Comparison of ENCODE assay signal across 8 mouse cellular contexts in the genomic region with DNA sequence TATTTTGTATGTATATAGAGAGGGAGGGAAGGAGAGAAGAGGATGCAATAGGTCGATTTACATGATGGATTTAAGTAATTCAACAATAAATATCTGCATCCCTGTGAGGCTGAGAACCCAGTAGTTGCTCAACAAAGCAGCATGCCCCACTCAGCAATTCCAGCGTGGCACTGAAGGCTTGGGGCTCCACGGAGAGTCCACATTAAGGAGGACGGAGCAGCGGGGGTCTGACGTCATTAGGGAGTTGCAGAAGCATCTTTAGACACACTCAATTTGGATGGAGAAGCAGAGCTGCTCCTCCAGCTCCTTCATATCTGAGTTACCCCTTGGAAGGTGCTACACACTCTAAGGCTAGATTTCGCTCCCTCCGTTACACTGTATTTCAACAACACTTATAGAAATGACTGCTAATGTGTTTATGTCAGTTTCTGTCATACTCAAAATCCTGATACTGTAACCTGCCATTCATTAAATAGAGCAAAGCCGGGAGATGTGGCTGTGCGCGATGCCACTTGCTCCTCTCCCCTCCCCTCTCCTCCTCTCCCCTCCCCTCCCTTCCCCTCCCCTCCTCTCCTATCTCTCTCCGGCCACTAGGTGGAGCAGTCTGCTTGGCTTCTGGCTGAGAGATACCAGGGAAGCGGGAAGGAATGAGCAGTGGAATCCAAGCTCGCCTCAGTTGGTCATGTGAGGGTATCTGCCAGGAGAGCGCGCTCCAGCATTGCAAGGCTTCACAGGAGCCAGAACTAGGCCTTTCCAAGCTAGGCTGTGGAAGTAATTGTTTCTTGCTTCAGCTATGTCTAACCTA. TPM values are rescaled to one million over a fixed set of nuclear protein-coding genes. Genes with fewer than 3 reads are reported as not detected.
A peak's percentile ranks its signal among the peaks of the same experiment; 100 is the strongest.
DNase-seq lines count a peak whose midpoint lies in the region; ATAC-seq lines count a peak whose summit lies in the region.

No protein-coding gene starts in this region.

- no peak overlapping the region for H3K27ac ChIP-seq in intestine, embryonic 14.5 days (ENCODE audit: low read depth)

- H3K4me2 ChIP-seq in intestine, embryonic 14.5 days (ENCODE audit: low read length) = no peak overlapping the region

- 45% methylated on average over 16 of the region's 16 CpGs for WGBS in intestine, embryonic 14.5 days

- ATAC-seq in intestine, embryonic 14.5 days (replicated peaks; ENCODE audit: low FRiP score, low TSS enrichment, low read depth) = peak; percentile 50; the same call in 1 of the 2 replicates
- ATAC-seq in megakaryocyte-erythroid progenitor cell, adult 5-6 weeks (replicated peaks; ENCODE audit: low FRiP score, low TSS enrichment, poor library complexity, severe bottlenecking) = peak; percentile 96
- ATAC-seq in activated CD4-positive, CD25-positive, alpha-beta regulatory T cell, adult 4 months = no peak

- H3K9ac ChIP-seq in intestine, embryonic 14.5 days (ENCODE audit: low read length) = no peak overlapping the region

- no peaks in the 10 kb centered on the region for H3K27me3 ChIP-seq in intestine, embryonic 14.5 days (replicated peaks; ENCODE audit: control insufficient read depth, insufficient read depth, low read length)

- no peaks in the 10 kb centered on the region for H3K4me1 ChIP-seq in intestine, embryonic 14.5 days (replicated peaks; ENCODE audit: control insufficient read depth, insufficient read depth, low read length)

- DNase-seq in WW6 (ENCODE audit: low read depth, low spot score) = peak; percentile 59
- DNase-seq in cerebellum, postnatal 14 days = peak; percentile 88 to 91
- DNase-seq in gastrocnemius, adult 18-20 months (ENCODE audit: low spot score) = peak; percentile 51
- peak; percentile 71 for DNase-seq in intestine, embryonic 14.5 days (ENCODE audit: low spot score)
- peak; percentile 15 to 16 for DNase-seq in left cerebral cortex, adult 8-10 months (ENCODE audit: low spot score in 2 of 2)
- peak; percentile 32 to 53 for DNase-seq in right cerebral cortex, postnatal 36 days (ENCODE audit: low spot score in 2 of 2)

- H3K4me3 ChIP-seq in intestine, embryonic 14.5 days (ENCODE audit: low read depth, low read length) = no peak overlapping the region

- no peaks in the 10 kb centered on the region for H3K9me3 ChIP-seq in intestine, embryonic 14.5 days (ENCODE audit: control insufficient read depth, low read length)

- H3K36me3 ChIP-seq in intestine, embryonic 14.5 days (ENCODE audit: control insufficient read depth, insufficient read depth, low read length) = no peaks in the 10 kb centered on the region

RNA-seq across cellular contexts. Expression of a gene that starts 6.3 kb away (rescaled TPM):
- total RNA-seq in gastrocnemius, adult 18-20 months (2021) = not detected
- polyA plus RNA-seq in intestine, embryonic 14.5 days (2014; fragmentation: Nextera tagmentation; extraction: Ambion mirVana) = not detected in 2 replicates
- not detected for total RNA-seq in left cerebral cortex, adult 8-10 months (2022)
- not detected in 2 replicates for total RNA-seq in megakaryocyte-erythroid progenitor cell, adult 5-6 weeks (2014; fragmentation: Nextera tagmentation)
- total RNA-seq in megakaryocyte-erythroid progenitor cell, adult 5-6 weeks (2017) = not detected in 2 replicates
- polyA plus RNA-seq in activated CD4-positive, CD25-positive, alpha-beta regulatory T cell, adult 4 months (2017; shearing (Covaris generic)) = not detected

RNA-seq across cellular contexts. Expression of a gene that starts 8.6 kb away (rescaled TPM):
- not detected for total RNA-seq in gastrocnemius, adult 18-20 months (2021)
- not detected in 2 replicates for polyA plus RNA-seq in intestine, embryonic 14.5 days (2014; fragmentation: Nextera tagmentation; extraction: Ambion mirVana)
- total RNA-seq in left cerebral cortex, adult 8-10 months (2022) = not detected
- total RNA-seq in megakaryocyte-erythroid progenitor cell, adult 5-6 weeks (2014; fragmentation: Nextera tagmentation) = not detected in 2 replicates
- not detected in 2 replicates for total RNA-seq in megakaryocyte-erythroid progenitor cell, adult 5-6 weeks (2017)
- not detected for polyA plus RNA-seq in activated CD4-positive, CD25-positive, alpha-beta regulatory T cell, adult 4 months (2017; shearing (Covaris generic))

RNA-seq across cellular contexts. Expression of a gene that starts 14.2 kb away (rescaled TPM):
- total RNA-seq in gastrocnemius, adult 18-20 months (2021) = not detected
- not detected in 2 replicates for polyA plus RNA-seq in intestine, embryonic 14.5 days (2014; fragmentation: Nextera tagmentation; extraction: Ambion mirVana)
- total RNA-seq in left cerebral cortex, adult 8-10 months (2022) = not detected
- not detected in 2 replicates for total RNA-seq in megakaryocyte-erythroid progenitor cell, adult 5-6 weeks (2014; fragmentation: Nextera tagmentation)
- not detected in 2 replicates for total RNA-seq in megakaryocyte-erythroid progenitor cell, adult 5-6 weeks (2017)
- not detected for polyA plus RNA-seq in activated CD4-positive, CD25-positive, alpha-beta regulatory T cell, adult 4 months (2017; shearing (Covaris generic))

RNA-seq across cellular contexts. Expression of a gene that starts 18.8 kb away (rescaled TPM):
- not detected for total RNA-seq in gastrocnemius, adult 18-20 months (2021)
- polyA plus RNA-seq in intestine, embryonic 14.5 days (2014; fragmentation: Nextera tagmentation; extraction: Ambion mirVana) = not detected in 2 replicates
- not detected for total RNA-seq in left cerebral cortex, adult 8-10 months (2022)
- total RNA-seq in megakaryocyte-erythroid progenitor cell, adult 5-6 weeks (2014; fragmentation: Nextera tagmentation) = not detected in 2 replicates
- not detected in 2 replicates for total RNA-seq in megakaryocyte-erythroid progenitor cell, adult 5-6 weeks (2017)
- not detected for polyA plus RNA-seq in activated CD4-positive, CD25-positive, alpha-beta regulatory T cell, adult 4 months (2017; shearing (Covaris generic))

RNA-seq across cellular contexts. Expression of a gene that starts 20.6 kb away (rescaled TPM):
- total RNA-seq in gastrocnemius, adult 18-20 months (2021) = not detected
- polyA plus RNA-seq in intestine, embryonic 14.5 days (2014; fragmentation: Nextera tagmentation; extraction: Ambion mirVana) = not detected in 2 replicates
- total RNA-seq in left cerebral cortex, adult 8-10 months (2022) = not detected
- total RNA-seq in megakaryocyte-erythroid progenitor cell, adult 5-6 weeks (2014; fragmentation: Nextera tagmentation) = not detected in 2 replicates
- total RNA-seq in megakaryocyte-erythroid progenitor cell, adult 5-6 weeks (2017) = not detected in 2 replicates
- not detected for polyA plus RNA-seq in activated CD4-positive, CD25-positive, alpha-beta regulatory T cell, adult 4 months (2017; shearing (Covaris generic))

Comparison
In these comparisons a context has a peak if more than half of its experiments do, and no peak if none do; other contexts are left out.
1. DNase-seq: peak in every context shown above with its lines; median percentile 90 in cerebellum, postnatal 14 days; 71 in intestine, embryonic 14.5 days; 59 in WW6; 51 in gastrocnemius, adult 18-20 months; 42 in right cerebral cortex, postnatal 36 days; 16 in left cerebral cortex, adult 8-10 months.